Mouse (Mus musculus) Muller cell, postnatal 12 days (primary cell): ENCODE results near the gene Cacna1f.

Source experiments
- DNase-seq: peaks from one replicate; pipeline ENCODE4 v3.0.0-alpha.2; 2015; ENCODE audit errors: inconsistent ontology term

Cacna1f gene

DNA sequence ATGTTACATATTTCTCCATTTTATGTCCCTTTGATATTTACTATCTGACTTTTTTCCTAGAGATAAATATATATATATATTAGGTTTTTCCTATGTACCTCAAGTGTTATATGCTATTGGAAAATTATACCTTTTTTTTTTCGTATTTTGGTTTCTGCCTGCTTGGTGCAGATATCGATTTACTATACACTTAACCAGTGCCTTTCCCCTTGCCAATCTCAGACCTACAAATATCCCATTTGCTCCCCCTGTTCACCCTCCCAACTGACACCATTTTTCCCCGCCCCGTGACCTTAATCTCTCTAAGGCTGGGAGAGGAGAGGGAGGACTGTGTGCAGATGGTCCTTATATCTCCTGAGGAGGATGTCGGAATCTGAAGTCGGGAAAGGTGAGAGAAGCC, at the start of gene Cacna1f:
Cacna1f (plus strand) TSS at position 301 of the 400 bp plus-strand sequence.
- no peak for DNase-seq

GRCm38 (mm10) chrX:7563076-7563475, 43.8 kb upstream of the Cacna1f start:
- no peak for DNase-seq

DNA sequence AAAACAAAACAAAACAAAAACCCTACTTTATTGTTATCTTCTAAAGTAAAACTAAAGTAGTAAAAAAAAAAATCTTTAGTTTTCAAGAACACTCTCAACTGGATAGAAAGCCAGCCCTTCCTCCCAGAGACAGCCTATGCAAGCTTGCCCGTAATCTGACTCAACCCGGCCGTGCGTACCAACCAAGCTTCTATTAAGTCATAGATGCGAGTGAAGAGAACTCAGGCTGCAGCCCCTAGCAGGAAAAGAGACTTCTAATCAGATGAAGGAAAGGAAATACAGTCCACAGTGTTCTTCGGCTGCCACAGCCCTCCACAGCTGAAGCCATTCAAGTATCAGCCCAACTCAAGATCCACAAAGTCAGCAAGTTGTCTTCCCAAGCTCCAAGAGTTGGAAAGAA, 40.5 kb upstream of the Cacna1f start:
- DNase-seq: no peak

DNA sequence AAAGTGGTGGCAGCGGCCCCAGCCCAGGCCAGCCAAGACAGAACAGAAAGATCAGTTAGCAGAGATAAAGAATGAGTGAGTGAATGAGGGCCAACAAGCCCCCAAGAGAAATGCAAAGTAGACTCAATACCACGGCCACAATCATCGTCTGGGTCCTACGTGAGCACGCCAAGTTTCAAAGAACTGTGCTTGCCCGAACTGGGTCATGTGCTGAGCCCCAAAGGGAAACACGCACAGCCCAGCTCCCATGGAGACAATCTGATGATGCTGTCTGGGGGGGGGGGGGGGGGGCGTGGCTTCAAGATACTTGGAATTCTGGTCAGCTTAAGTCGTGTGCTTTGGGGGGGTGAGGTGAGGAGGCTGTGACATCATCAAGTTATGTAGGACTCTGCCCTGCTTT, 39.4 kb upstream of the Cacna1f start:
- DNase-seq: no peak

DNA sequence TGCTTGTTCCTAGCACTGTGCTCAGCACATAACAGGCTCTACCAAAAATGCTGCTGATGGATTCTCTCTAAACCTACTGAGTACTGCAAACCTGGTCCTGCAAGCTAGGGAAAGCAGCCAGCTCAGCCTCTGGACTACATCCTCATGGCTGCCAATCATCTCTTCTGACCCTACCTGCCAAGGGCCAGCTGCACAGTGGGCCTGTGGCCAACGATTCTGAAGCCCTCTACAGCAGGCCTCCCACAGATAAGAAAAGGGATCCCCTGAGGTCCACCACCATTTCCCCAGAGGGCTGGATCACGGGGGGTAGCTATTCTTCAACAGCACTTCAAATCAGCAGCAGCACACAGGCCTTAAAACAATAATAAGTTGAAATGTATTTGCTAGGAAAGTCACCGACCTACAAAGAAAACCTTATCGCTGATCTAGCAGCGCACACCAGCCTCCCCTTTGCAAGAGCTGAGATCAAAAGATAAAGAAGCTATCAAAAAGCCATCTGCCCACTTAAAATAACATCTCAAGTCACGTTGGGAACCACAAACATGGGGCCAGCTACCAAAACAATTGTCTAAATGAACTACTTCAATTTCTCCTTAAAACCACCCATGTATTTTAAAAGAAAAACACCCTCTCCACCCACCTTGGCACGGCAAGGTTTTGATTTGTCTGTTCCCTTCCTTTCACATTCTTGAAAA, 36.3 kb upstream of the Cacna1f start:
- no peak for DNase-seq

- DNase-seq: no peak
These were observed 35.2 kb upstream of the Cacna1f start for GRCm38 (mm10) chrX:7571565-7572136.

GRCm38 (mm10) chrX:7572466-7572865, 34.4 kb upstream of the Cacna1f start:
- DNase-seq: no peak

DNA sequence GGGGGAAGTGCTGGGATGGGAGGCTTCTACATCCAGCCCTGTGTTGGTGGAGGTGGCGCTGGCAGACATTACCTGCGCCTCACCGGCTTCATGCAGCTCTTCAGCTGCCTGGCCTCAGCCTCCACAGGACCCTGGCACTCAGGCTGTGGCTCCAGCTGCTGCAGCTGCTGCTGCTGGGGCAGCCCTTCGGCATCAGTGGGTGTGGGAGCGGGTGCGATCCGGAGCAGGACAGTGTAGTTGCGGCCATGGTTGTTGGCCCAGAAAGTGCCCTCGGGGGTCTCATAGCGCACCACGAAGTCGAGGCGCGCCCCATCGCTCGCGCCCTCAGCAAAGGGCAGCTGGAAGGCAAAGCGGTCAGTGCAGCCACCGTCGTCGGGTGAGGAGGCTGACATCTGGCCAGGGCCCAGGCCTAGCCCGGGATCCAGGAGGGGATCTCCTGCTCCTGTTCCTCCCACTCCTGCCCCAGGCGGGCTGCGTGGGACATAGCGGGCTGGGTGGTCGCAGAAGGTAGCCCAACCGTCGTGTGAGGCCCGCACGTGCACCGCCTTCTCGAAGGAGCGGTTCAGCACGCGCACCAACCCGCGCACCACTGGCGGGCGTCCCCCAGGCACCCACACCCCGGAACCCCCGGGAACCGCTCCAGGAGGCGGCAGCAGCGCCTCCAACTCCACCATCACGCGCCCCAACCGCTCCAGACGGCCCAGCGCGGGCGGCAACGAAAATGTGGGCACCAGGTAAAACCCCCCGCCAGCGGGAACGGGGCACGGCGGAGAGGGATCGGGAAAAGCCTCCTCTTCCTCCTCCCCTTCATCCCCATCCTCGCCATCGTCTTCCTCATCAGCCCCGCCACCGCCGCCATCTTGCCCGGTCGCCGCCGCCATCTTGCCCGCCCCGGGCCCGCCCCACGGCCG, 33.5 kb upstream of the Cacna1f start, which contains the start of gene Foxp3:
Foxp3 (plus strand) TSS at position 469 of the 911 bp plus-strand sequence.
- no peak for DNase-seq

GRCm38 (mm10) chrX:7574087-7574884, 32.6 kb upstream of the Cacna1f start, which contains the start of gene Ppp1r3f:
Ppp1r3f (minus strand) TSS chrX:7574283.
- DNase-seq: peak; percentile 97

GRCm38 (mm10) chrX:7574885-7575231, 32.0 kb upstream of the Cacna1f start:
- no peak for DNase-seq

GRCm38 (mm10) chrX:7581151-7581550, 25.7 kb upstream of the Cacna1f start:
- no peak for DNase-seq

- no peak for DNase-seq
These were observed 23.0 kb upstream of the Cacna1f start for GRCm38 (mm10) chrX:7583881-7584280.

DNA sequence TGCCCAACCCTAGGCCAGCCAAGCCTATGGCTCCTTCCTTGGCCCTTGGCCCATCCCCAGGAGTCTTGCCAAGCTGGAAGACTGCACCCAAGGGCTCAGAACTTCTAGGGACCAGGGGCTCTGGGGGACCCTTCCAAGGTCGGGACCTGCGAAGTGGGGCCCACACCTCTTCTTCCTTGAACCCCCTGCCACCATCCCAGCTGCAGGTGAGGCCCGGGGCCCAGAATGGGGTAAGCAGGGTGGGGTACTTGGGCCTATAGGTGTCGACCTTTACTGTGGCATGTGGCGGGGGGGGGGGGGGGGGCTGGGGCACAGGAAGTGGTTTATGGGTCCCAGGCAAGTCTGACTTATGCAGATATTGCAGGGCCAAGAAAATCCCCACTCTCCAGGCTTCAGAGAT, 20.5 kb upstream of the Cacna1f start:
- DNase-seq: no peak

GRCm38 (mm10) chrX:7595371-7595770, 11.5 kb upstream of the Cacna1f start:
- no peak for DNase-seq

- no peak for DNase-seq
These were observed 2.9 kb upstream of the Cacna1f start for GRCm38 (mm10) chrX:7604004-7604403.

DNA sequence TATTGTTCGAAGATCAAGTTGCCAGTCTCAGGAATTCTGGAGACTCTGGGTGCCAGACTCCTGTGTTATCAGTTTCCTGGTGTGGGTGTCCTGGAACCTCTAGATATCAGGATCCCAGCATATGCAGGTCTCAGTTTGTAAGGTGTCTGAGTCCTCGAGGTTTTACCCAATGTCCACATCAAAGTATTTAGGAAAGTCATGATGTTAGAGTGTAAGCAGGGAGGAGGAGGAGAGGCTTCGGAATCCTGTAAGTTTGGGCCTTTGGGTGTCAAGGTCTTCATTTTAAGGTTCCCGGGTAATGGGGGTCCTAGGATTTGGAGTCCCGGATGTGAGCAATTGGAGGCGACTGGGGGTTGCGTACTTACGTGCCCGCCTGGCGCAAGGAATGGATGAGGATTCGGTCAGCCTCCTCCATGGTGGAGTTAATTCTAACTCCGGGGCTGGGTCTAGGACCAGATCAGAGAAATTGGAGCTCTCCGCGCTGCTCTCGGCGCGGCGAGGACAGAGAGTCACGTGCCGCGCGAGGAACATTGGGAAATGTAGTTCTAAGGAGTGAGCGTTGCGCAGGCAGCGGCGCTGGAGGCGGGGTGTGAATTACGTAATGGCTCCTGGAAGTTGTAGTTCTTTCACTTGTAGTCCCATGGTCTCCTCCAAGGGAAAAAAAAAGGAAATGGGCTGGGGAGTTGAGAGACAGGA, 1.9 kb upstream of the Cacna1f start, which contains the start of gene Ccdc22:
Ccdc22 (minus strand) TSS at position 639 of the 696 bp plus-strand sequence.
- DNase-seq: peak; percentile 76

- no peak for DNase-seq
These were observed 1.3 kb upstream of the Cacna1f start for GRCm38 (mm10) chrX:7605575-7605941.

DNA sequence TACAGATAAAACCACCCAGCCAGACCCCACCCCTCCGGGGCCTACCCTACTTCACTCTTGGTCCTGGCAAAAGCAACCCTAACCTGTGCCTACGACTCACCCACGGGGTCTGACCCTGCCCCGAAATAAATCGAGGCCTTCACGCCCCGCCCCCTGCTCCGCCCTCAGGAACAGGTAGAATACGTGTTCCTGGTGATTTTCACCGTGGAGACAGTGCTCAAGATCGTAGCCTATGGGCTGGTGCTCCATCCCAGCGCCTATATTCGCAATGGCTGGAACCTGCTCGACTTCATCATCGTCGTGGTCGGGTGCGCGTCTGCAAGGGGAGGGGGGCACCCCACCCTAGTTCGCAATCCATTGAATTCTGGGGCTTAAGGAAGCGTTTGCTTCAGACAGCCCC, 3.2 kb downstream of the Cacna1f start:
- DNase-seq: no peak

GRCm38 (mm10) chrX:7610536-7611258, 3.8 kb downstream of the Cacna1f start:
- DNase-seq: no peak

GRCm38 (mm10) chrX:7617889-7618551, 11.1 kb downstream of the Cacna1f start:
- no peak for DNase-seq
